Mouse (Mus musculus) layer of hippocampus, postnatal 25 days (tissue): ENCODE results near the gene Ghsr. TPM values are rescaled to one million over a fixed set of nuclear protein-coding genes. Genes with fewer than 3 reads are reported as not detected.
"Not testable (repeated sequence)": the region's sequence is repeated elsewhere in the genome, so short reads cannot be mapped to it uniquely, and the experiment has no call there.

Experiments
- DNase-seq, 2 experiments: peaks; one replicate each; pipeline ENCODE4 v3.0.0; 2022; ENCODE audit warnings: mixed read lengths in 2 of 2, low spot score in 1 of 2; ENCODE audit errors: extremely low spot score in 1 of 2
- total RNA-seq, 2 experiments: library from RNA; stranded (reverse); gene quantifications; 2 replicates each; pipeline ENCODE4 v1.2.3; 2021

Ghsr gene
- total RNA-seq, result 1 to 10 TPM in 1 of 2 experiments, under 1 TPM in 1; 0.99 to 1.1 TPM

- no peak for DNase-seq
These were observed at the start of gene Ghsr for GRCm38 (mm10) chr3:27371276-27371621. Ghsr (plus strand) TSS chr3:27371351.

- DNase-seq, result no peak
These were observed 48.6 kb upstream of the Ghsr start for GRCm38 (mm10) chr3:27322591-27322990.

GRCm38 (mm10) chr3:27323551-27323950 lies 47.6 kb upstream of the Ghsr start:
- no peak for DNase-seq

- no peak for DNase-seq
These were observed 44.4 kb upstream of the Ghsr start for GRCm38 (mm10) chr3:27326633-27327191.

GRCm38 (mm10) chr3:27330706-27331105 lies 40.4 kb upstream of the Ghsr start:
- DNase-seq, result no peak

- peak in 1 of 2 experiments; percentile 63 for DNase-seq
These were observed 32.7 kb upstream of the Ghsr start for GRCm38 (mm10) chr3:27338437-27338836.

GRCm38 (mm10) chr3:27338887-27339286 lies 32.3 kb upstream of the Ghsr start:
- DNase-seq, result no peak

GRCm38 (mm10) chr3:27340757-27341156 lies 30.4 kb upstream of the Ghsr start:
- no peak for DNase-seq

GRCm38 (mm10) chr3:27342462-27342861 lies 28.7 kb upstream of the Ghsr start:
- no peak for DNase-seq

GRCm38 (mm10) chr3:27345526-27345925 lies 25.6 kb upstream of the Ghsr start:
- no peak for DNase-seq

- DNase-seq, result peak in 1 of 2 experiments; percentile 61
These were observed 22.7 kb upstream of the Ghsr start for GRCm38 (mm10) chr3:27348462-27348861.

- DNase-seq, result no peak
These were observed 20.0 kb upstream of the Ghsr start for GRCm38 (mm10) chr3:27351105-27351504.

GRCm38 (mm10) chr3:27359100-27359720 lies 11.9 kb upstream of the Ghsr start:
- no peak for DNase-seq

GRCm38 (mm10) chr3:27370125-27370524 lies 1.0 kb upstream of the Ghsr start:
- no peak for DNase-seq

GRCm38 (mm10) chr3:27370582-27371275 lies 422 bp upstream of the Ghsr start:
- no peak for DNase-seq

- peak in 1 of 2 experiments; percentile 28 for DNase-seq
These were observed 837 bp downstream of the Ghsr start for GRCm38 (mm10) chr3:27371725-27372650.

- no peak for DNase-seq
These were observed 3.2 kb downstream of the Ghsr start for GRCm38 (mm10) chr3:27374396-27374795.

GRCm38 (mm10) chr3:27377935-27378334 lies 6.8 kb downstream of the Ghsr start:
- no peak for DNase-seq

GRCm38 (mm10) chr3:27384836-27385235 lies 13.7 kb downstream of the Ghsr start:
- DNase-seq, result no peak

GRCm38 (mm10) chr3:27389923-27390322 lies 18.8 kb downstream of the Ghsr start:
- no peak for DNase-seq

GRCm38 (mm10) chr3:27400996-27401395 lies 29.8 kb downstream of the Ghsr start:
- not testable (repeated sequence) for DNase-seq
